Mouse (Mus musculus): Measurements from ENCODE around the gene Stard8.

GRCm38 (mm10) chrX:99059119-99059518 is 56.1 kb downstream of the Stard8 start:
- TF ChIP-seq ZC3H11A (IDR thresholded peaks at IDR 0.05; ENCODE audit: borderline replicate concordance, low read depth, low read length) (no peak), CHD2 (IDR thresholded peaks at IDR 0.05; ENCODE audit: low read depth, low read length) (no peak), ZNF384 (IDR thresholded peaks at IDR 0.05; ENCODE audit: low read depth, low read length) (no peak), MAFK (IDR thresholded peaks at IDR 0.05; ENCODE audit: insufficient read depth, low read depth, low read length) (no peak)

Data from ES-E14 (cell line).